Mouse (Mus musculus) liver, embryonic 11.5 days (tissue): ENCODE measurements around the gene Lingo2. TPM values are rescaled to one million over a fixed set of nuclear protein-coding genes. Genes with fewer than 3 reads are reported as not detected.

Experiments
- ATAC-seq: fragments of 200-750 bp; cut with Nextera tagmentation; replicated peaks from 2 replicates; pipeline ENCODE4 v1.8.0; 2017; ENCODE audit warnings: moderate number of reproducible peaks, mild to moderate bottlenecking, moderate TSS enrichment, moderate library complexity; ENCODE audit not compliant: low FRiP score
- DNase-seq: peaks from one replicate; pipeline ENCODE4 v3.0.0-alpha.2; 2017; ENCODE audit warnings: low spot score
- H3K27ac ChIP-seq: fragments of 300-500 bp; sonication (generic); 2 replicates; pipeline ENCODE4 v1.5.1; 2014; ENCODE audit warnings: mild to moderate bottlenecking, low read depth, low read length, control low read depth
- H3K27me3 ChIP-seq: fragments of 300-500 bp; sonication (generic); replicated peaks from 2 replicates; pipeline ENCODE4 v1.6.1; 2014; ENCODE audit warnings: low read length, mixed read lengths; ENCODE audit not compliant: control insufficient read depth, insufficient read depth
- H3K36me3 ChIP-seq: fragments of 300-500 bp; sonication (generic); 2 replicates; pipeline ENCODE4 v1.6.1; 2014; ENCODE audit warnings: mild to moderate bottlenecking, low read length, moderate library complexity, mixed read lengths; ENCODE audit not compliant: control insufficient read depth, insufficient read depth
- H3K4me1 ChIP-seq: fragments of 300-500 bp; sonication (generic); replicated peaks from 2 replicates; pipeline ENCODE4 v1.6.1; 2014; ENCODE audit warnings: low read length, mixed read lengths; ENCODE audit not compliant: control insufficient read depth, insufficient read depth
- H3K4me2 ChIP-seq: fragments of 300-500 bp; sonication (generic); 2 replicates; pipeline ENCODE4 v1.6.1; 2014; ENCODE audit warnings: mild to moderate bottlenecking, control low read depth, moderate library complexity
- H3K4me3 ChIP-seq: fragments of 300-500 bp; sonication (generic); 2 replicates; pipeline ENCODE4 v1.5.1; 2014; ENCODE audit warnings: low read depth, low read length, control low read depth
- H3K9ac ChIP-seq: fragments of 300-500 bp; sonication (generic); 2 replicates; pipeline ENCODE4 v1.6.1; 2014; ENCODE audit warnings: low read depth, low read length, control low read depth
- H3K9me3 ChIP-seq: fragments of 300-500 bp; sonication (generic); 2 replicates; pipeline ENCODE4 v1.6.1; 2016; ENCODE audit warnings: low read length, inconsistent platforms, mixed read lengths; ENCODE audit not compliant: control insufficient read depth
- WGBS: fragments of 180-500 bp; shearing (Covaris S2); extraction: QIAGEN DNeasy Blood & Tissue Kit; methylation state at CpG from one replicate; pipeline ENCODE4 v1.1.7; 2014; 5-methylcytosine and 5-hydroxymethylcytosine counted together
- polyA plus RNA-seq: library from polyadenylated mRNA; unstranded; fragments of >200 nt; fragmentation: Nextera tagmentation; extraction: Ambion mirVana; gene quantifications from 2 replicates; pipeline ENCODE4 v1.2.1, GENCODE M21; 2014

Gene Lingo2
- polyA plus RNA-seq, 1 experiment from 2014 or later = 0.18 TPM

GRCm38 (mm10) chr4:36435211-36435610 lies 516.3 kb downstream of the Lingo2 start:
- no peak for ATAC-seq

GRCm38 (mm10) chr4:36426192-36426591 lies 525.4 kb downstream of the Lingo2 start:
- no peak overlapping the region for H3K4me2 ChIP-seq
- WGBS = 53% methylated on average over 5 of the region's 5 CpGs
- H3K27me3 ChIP-seq = no peaks in the 10 kb centered on the region
- no peak for DNase-seq
- H3K9me3 ChIP-seq = no peaks in the 10 kb centered on the region
- H3K9ac ChIP-seq = no peak overlapping the region
- ATAC-seq = no peak
- no peaks in the 10 kb centered on the region for H3K4me1 ChIP-seq
- no peaks in the 10 kb centered on the region for H3K36me3 ChIP-seq
- H3K27ac ChIP-seq = no peak overlapping the region
- H3K4me3 ChIP-seq = no peak overlapping the region

More at GRCm38 (mm10) chr4:36435211-36435610, 516.3 kb downstream of the Lingo2 start:
- no peak for DNase-seq
- Histone ChIP-seq H3K27ac (no peak overlapping the region), H3K4me1 (no peaks in the 10 kb centered on the region), H3K36me3 (no peaks in the 10 kb centered on the region), H3K4me3 (no peak overlapping the region), H3K9me3 (no peaks in the 10 kb centered on the region), H3K4me2 (no peak overlapping the region), H3K27me3 (no peaks in the 10 kb centered on the region), H3K9ac (no peak overlapping the region)
- WGBS = 85% methylated on average over 3 of the region's 3 CpGs

- Histone ChIP-seq H3K4me2 (no peak overlapping the region), H3K36me3 (no peaks in the 10 kb centered on the region), H3K9me3 (no peaks in the 10 kb centered on the region), H3K4me3 (no peak overlapping the region), H3K9ac (no peak overlapping the region), H3K27me3 (no peaks in the 10 kb centered on the region), H3K27ac (no peak overlapping the region), H3K4me1 (no peaks in the 10 kb centered on the region)
- WGBS = 78% methylated on average over 3 of the region's 3 CpGs
- DNase-seq (no peak), ATAC-seq (no peak)
These were observed 544.2 kb downstream of the Lingo2 start for GRCm38 (mm10) chr4:36407350-36407749.

- ATAC-seq (no peak), DNase-seq (no peak)
- Histone ChIP-seq H3K27me3 (no peaks in the 10 kb centered on the region), H3K4me3 (no peak overlapping the region), H3K4me2 (no peak overlapping the region), H3K9ac (no peak overlapping the region), H3K27ac (no peak overlapping the region), H3K4me1 (no peaks in the 10 kb centered on the region), H3K36me3 (no peaks in the 10 kb centered on the region), H3K9me3 (no peaks in the 10 kb centered on the region)
- 85% methylated on average over 3 of the region's 3 CpGs for WGBS
These were observed 582.6 kb downstream of the Lingo2 start for GRCm38 (mm10) chr4:36368925-36369324.

GRCm38 (mm10) chr4:36354401-36354800 lies 597.1 kb downstream of the Lingo2 start:
- Histone ChIP-seq H3K9me3 (no peaks in the 10 kb centered on the region), H3K27me3 (no peaks in the 10 kb centered on the region), H3K4me2 (no peak overlapping the region), H3K4me3 (no peak overlapping the region), H3K36me3 (no peaks in the 10 kb centered on the region), H3K4me1 (no peaks in the 10 kb centered on the region), H3K27ac (no peak overlapping the region), H3K9ac (no peak overlapping the region)
- no peak for DNase-seq
- WGBS = 68% methylated on average over 2 of the region's 2 CpGs
- ATAC-seq = no peak

GRCm38 (mm10) chr4:36331741-36332140 lies 619.8 kb downstream of the Lingo2 start:
- no peak overlapping the region for H3K9ac ChIP-seq
- no peak overlapping the region for H3K4me3 ChIP-seq
- 74% methylated on average over 1 of the region's 1 CpGs for WGBS
- DNase-seq (no peak), ATAC-seq (no peak)
- H3K9me3 ChIP-seq = no peaks in the 10 kb centered on the region
- no peaks in the 10 kb centered on the region for H3K36me3 ChIP-seq
- no peak overlapping the region for H3K27ac ChIP-seq
- no peaks in the 10 kb centered on the region for H3K27me3 ChIP-seq
- no peak overlapping the region for H3K4me2 ChIP-seq
- H3K4me1 ChIP-seq = no peaks in the 10 kb centered on the region

GRCm38 (mm10) chr4:36325603-36326002 lies 625.9 kb downstream of the Lingo2 start:
- Histone ChIP-seq H3K4me2 (no peak overlapping the region), H3K9ac (no peak overlapping the region), H3K4me1 (no peaks in the 10 kb centered on the region), H3K27ac (no peak overlapping the region), H3K4me3 (no peak overlapping the region), H3K27me3 (no peaks in the 10 kb centered on the region), H3K9me3 (no peaks in the 10 kb centered on the region), H3K36me3 (no peaks in the 10 kb centered on the region)
- ATAC-seq = no peak
- DNase-seq = no peak

- ATAC-seq (no peak), DNase-seq (no peak)
- H3K27me3 ChIP-seq = no peaks in the 10 kb centered on the region
- no peaks in the 10 kb centered on the region for H3K4me1 ChIP-seq
- H3K36me3 ChIP-seq = no peaks in the 10 kb centered on the region
- H3K27ac ChIP-seq = no peak overlapping the region
- H3K4me2 ChIP-seq = no peak overlapping the region
- H3K9me3 ChIP-seq = no peaks in the 10 kb centered on the region
- H3K9ac ChIP-seq = no peak overlapping the region
- H3K4me3 ChIP-seq = no peak overlapping the region
- 70% methylated on average over 2 of the region's 2 CpGs for WGBS
These were observed 638.5 kb downstream of the Lingo2 start for GRCm38 (mm10) chr4:36313067-36313466.

- ATAC-seq (no peak), DNase-seq (no peak)
- no peak overlapping the region for H3K4me3 ChIP-seq
- H3K9ac ChIP-seq = no peak overlapping the region
- H3K36me3 ChIP-seq = no peaks in the 10 kb centered on the region
- no peaks in the 10 kb centered on the region for H3K27me3 ChIP-seq
- H3K4me1 ChIP-seq = no peaks in the 10 kb centered on the region
- H3K27ac ChIP-seq = no peak overlapping the region
- no peaks in the 10 kb centered on the region for H3K9me3 ChIP-seq
- 87% methylated on average over 6 of the region's 6 CpGs for WGBS
- no peak overlapping the region for H3K4me2 ChIP-seq
These were observed 640.1 kb downstream of the Lingo2 start for GRCm38 (mm10) chr4:36311431-36311830.
